ENCODE assay signal across 8 mouse cellular contexts in the genomic region with DNA sequence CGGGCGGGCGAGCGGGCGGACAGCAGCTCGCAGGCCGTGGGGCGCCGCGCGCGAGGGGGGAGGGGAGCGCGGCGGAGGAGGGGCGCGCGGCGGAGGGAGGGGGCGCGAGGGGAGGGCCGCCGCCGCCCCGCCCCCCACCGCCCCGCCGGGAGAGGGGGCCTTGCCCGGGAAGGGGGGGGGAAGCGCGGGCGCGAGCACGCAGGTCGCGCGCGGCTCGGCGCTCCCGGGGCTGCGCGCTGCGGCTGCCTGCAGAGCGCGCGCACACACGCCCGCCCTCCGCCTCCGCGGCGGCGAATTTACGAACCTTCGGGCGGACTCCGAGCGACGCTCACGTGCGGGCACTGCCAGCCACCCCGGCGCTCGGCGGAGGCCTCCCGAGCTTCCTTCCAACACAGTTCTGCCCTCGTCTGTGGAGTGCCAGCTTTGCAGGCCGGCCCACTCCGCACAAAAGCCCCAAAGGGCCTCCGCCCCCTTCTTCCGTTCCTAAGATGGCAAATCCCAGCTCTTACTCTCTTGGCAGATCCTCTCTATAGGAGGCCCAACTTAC. TPM values are rescaled to one million over a fixed set of nuclear protein-coding genes. Genes with fewer than 3 reads are reported as not detected.
A peak's percentile ranks its signal among the peaks of the same experiment; 100 is the strongest.
DNase-seq lines count a peak whose midpoint lies in the region; ATAC-seq and TF ChIP-seq lines count a peak whose summit lies in the region.

No protein-coding gene starts in this region.

- peaks cover 54% of the 10 kb centered on the region for H3K4me1 ChIP-seq in G1E (ENCODE audit: insufficient read depth, low read depth, low read length)
- peaks cover 39% of the 10 kb centered on the region for H3K4me1 ChIP-seq in forebrain, embryonic 16.5 days (replicated peaks; ENCODE audit: control insufficient read depth, insufficient read depth, low read length)
- H3K4me1 ChIP-seq in lung, embryonic 14.5 days (ENCODE audit: insufficient read depth), result peaks cover 15% of the 10 kb centered on the region
- peaks cover 19% of the 10 kb centered on the region for H3K4me1 ChIP-seq in olfactory bulb, adult 2 months (ENCODE audit: control insufficient read depth, insufficient read depth, low read length)

- H3K27ac ChIP-seq in forebrain, embryonic 16.5 days (ENCODE audit: low read length), result peak overlapping the region; percentile 97
- H3K27ac ChIP-seq in lung, embryonic 14.5 days (ENCODE audit: low read depth), result peak overlapping the region; percentile 99
- peak overlapping the region; percentile 92 for H3K27ac ChIP-seq in olfactory bulb, adult 2 months (ENCODE audit: insufficient read depth, low read depth, low read length)

- ATAC-seq in G1E (ENCODE audit: extremely low read depth, insufficient number of reproducible peaks, low FRiP score, poor library complexity, severe bottlenecking), result no peak
- peak; percentile 36 for ATAC-seq in forebrain, embryonic 16.5 days
- peak; percentile 46 for ATAC-seq in lung, embryonic 14.5 days (ENCODE audit: insufficient read depth)

- TF ChIP-seq CTCF in G1E (IDR thresholded peaks at IDR 0.05; ENCODE audit: low read depth, low read length), result no peak
- TF ChIP-seq CTCF in lung, embryonic 14.5 days (IDR thresholded peaks at IDR 0.05; ENCODE audit: low read depth), result no peak
- TF ChIP-seq CTCF in olfactory bulb, adult 2 months (IDR thresholded peaks at IDR 0.05; ENCODE audit: insufficient read depth, low read depth, low read length), result no peak

- H3K36me3 ChIP-seq in G1E (replicated peaks), result peaks cover 56% of the 10 kb centered on the region
- peaks cover 8% of the 10 kb centered on the region for H3K36me3 ChIP-seq in forebrain, embryonic 16.5 days (ENCODE audit: control insufficient read depth, insufficient read depth)
- peaks cover 46% of the 10 kb centered on the region for H3K36me3 ChIP-seq in lung, embryonic 14.5 days (ENCODE audit: insufficient read depth)

- peak overlapping the region; percentile 86 for H3K4me3 ChIP-seq in G1E (ENCODE audit: low read depth, low read length)
- peak overlapping the region; percentile 63 for H3K4me3 ChIP-seq in forebrain, embryonic 16.5 days (replicated peaks; ENCODE audit: low read length)
- peak overlapping the region; percentile 80 for H3K4me3 ChIP-seq in lung, embryonic 14.5 days (ENCODE audit: low read depth, low read length)
- peak overlapping the region; percentile 97 for H3K4me3 ChIP-seq in olfactory bulb, adult 2 months (ENCODE audit: insufficient read depth, low read depth, low read length)

- peak overlapping the region; percentile 82 for H3K4me2 ChIP-seq in forebrain, embryonic 16.5 days (ENCODE audit: low read length)
- peak overlapping the region; percentile 68 for H3K4me2 ChIP-seq in lung, embryonic 14.5 days

- no peaks in the 10 kb centered on the region for H3K27me3 ChIP-seq in G1E (ENCODE audit: insufficient read depth, low read length)
- no peaks in the 10 kb centered on the region for H3K27me3 ChIP-seq in forebrain, embryonic 16.5 days (replicated peaks; ENCODE audit: control insufficient read depth, insufficient read depth, low read length)
- no peaks in the 10 kb centered on the region for H3K27me3 ChIP-seq in lung, embryonic 14.5 days (ENCODE audit: insufficient read depth, low read length)

- peak overlapping the region; percentile 89 for H3K9ac ChIP-seq in forebrain, embryonic 16.5 days (replicated peaks; ENCODE audit: low read depth, low read length)
- H3K9ac ChIP-seq in lung, embryonic 14.5 days, result peak overlapping the region; percentile 91

- DNase-seq in G1E (ENCODE audit: low spot score), result peak; percentile 71
- DNase-seq in cerebellum, adult 11-12 months, result peak; percentile 77
- DNase-seq in heart, postnatal 25 days (ENCODE audit: low spot score), result peak; percentile 34
- DNase-seq in layer of hippocampus, adult 8-10 months (ENCODE audit: low spot score in 2 of 2), result peak; percentile 58 to 61
- DNase-seq in lung, embryonic 14.5 days, result peak; percentile 85
- peak; percentile 59 to 69 for DNase-seq in thymus, adult 18-20 months

- TF ChIP-seq POLR2A in olfactory bulb, adult 2 months (IDR thresholded peaks at IDR 0.05; ENCODE audit: insufficient read depth, low read depth, low read length), result no peak; the same call in 1 of the 2 replicates

- H3K9me3 ChIP-seq in G1E (replicated peaks), result no peaks in the 10 kb centered on the region
- H3K9me3 ChIP-seq in forebrain, embryonic 16.5 days (ENCODE audit: control insufficient read depth, low read length), result no peaks in the 10 kb centered on the region
- no peaks in the 10 kb centered on the region for H3K9me3 ChIP-seq in lung, embryonic 14.5 days (ENCODE audit: low read depth, low read length)

- WGBS in forebrain, embryonic 16.5 days, result 0% methylated on average over 21 of the region's 72 CpGs
- WGBS in lung, embryonic 14.5 days, result under 1% methylated on average over 42 of the region's 72 CpGs
- WGBS in olfactory bulb, adult 2 months, result under 1% methylated on average over 48 of the region's 72 CpGs

- intact Hi-C loops in heart, postnatal 25 days (cut with DNase I), result loop anchor here (1.0 kb wide), 1 partner anchor 26 kb away; no protein-coding TSS in a partner anchor

RNA-seq across cellular contexts. Expression of a gene that starts 0.6 kb away (rescaled TPM):
- total RNA-seq in G1E (2014; fragmentation: Nextera tagmentation) (2.1 and 11.9 TPM in 2 replicates), G1E (2017) (4.2 and 4.9 TPM in 2 replicates)
- 3.1 and 4.2 TPM in 2 replicates for polyA plus RNA-seq in G1E (2012)
- polyA plus RNA-seq in forebrain, embryonic 16.5 days (2015; fragmentation: Nextera tagmentation; extraction: Ambion mirVana), result 37.8 and 39.6 TPM in 2 replicates
- 10 to 100 TPM; 15.7 to 16.3 TPM for total RNA-seq in heart, postnatal 25 days (2021)
- total RNA-seq in layer of hippocampus, adult 8-10 months (2022), result 10 to 100 TPM; 32.4 to 41.6 (median 35.8) TPM
- 59.1 and 68.1 TPM in 2 replicates for polyA plus RNA-seq in lung, embryonic 14.5 days (2014; fragmentation: Nextera tagmentation; extraction: Ambion mirVana)
- polyA plus RNA-seq in olfactory bulb, adult 2 months (2012; ENCODE audit: insufficient read depth, insufficient read length, low replicate concordance, missing spikeins), result not detected in 2 replicates

RNA-seq across cellular contexts. Expression of a gene that starts 0.9 kb away (rescaled TPM):
- total RNA-seq in G1E (2014; fragmentation: Nextera tagmentation) (42.5 and 64.5 TPM in 2 replicates), G1E (2017) (34.8 and 35.3 TPM in 2 replicates)
- 12.9 and 18.2 TPM in 2 replicates for polyA plus RNA-seq in G1E (2012)
- polyA plus RNA-seq in forebrain, embryonic 16.5 days (2015; fragmentation: Nextera tagmentation; extraction: Ambion mirVana), result 84.6 and 93.4 TPM in 2 replicates
- 10 to 100 TPM; 34.0 to 35.2 TPM for total RNA-seq in heart, postnatal 25 days (2021)
- 10 to 100 TPM; 74.5 to 85.4 (median 79.0) TPM for total RNA-seq in layer of hippocampus, adult 8-10 months (2022)
- 60.4 and 64.1 TPM in 2 replicates for polyA plus RNA-seq in lung, embryonic 14.5 days (2014; fragmentation: Nextera tagmentation; extraction: Ambion mirVana)
- 123 TPM in 1 of 2 replicates, not detected in the other for polyA plus RNA-seq in olfactory bulb, adult 2 months (2012; ENCODE audit: insufficient read depth, insufficient read length, low replicate concordance, missing spikeins)

RNA-seq across cellular contexts. Expression of a gene that starts 27.8 kb away (rescaled TPM):
- 23.7 and 26.6 TPM in 2 replicates for total RNA-seq in G1E (2014; fragmentation: Nextera tagmentation)
- total RNA-seq in G1E (2017), result 80.9 and 83.5 TPM in 2 replicates
- 22.1 and 27.2 TPM in 2 replicates for polyA plus RNA-seq in G1E (2012)
- 0.73 and 1.0 TPM in 2 replicates for polyA plus RNA-seq in forebrain, embryonic 16.5 days (2015; fragmentation: Nextera tagmentation; extraction: Ambion mirVana)
- 1 to 10 TPM; 1.3 TPM for total RNA-seq in heart, postnatal 25 days (2021)
- total RNA-seq in layer of hippocampus, adult 8-10 months (2022), result 1 to 10 TPM in 3 of 4 experiments, under 1 TPM in 1; 0.97 to 3.3 (median 1.7) TPM
- 1.4 and 2.6 TPM in 2 replicates for polyA plus RNA-seq in lung, embryonic 14.5 days (2014; fragmentation: Nextera tagmentation; extraction: Ambion mirVana)
- not detected in 2 replicates for polyA plus RNA-seq in olfactory bulb, adult 2 months (2012; ENCODE audit: insufficient read depth, insufficient read length, low replicate concordance, missing spikeins)

RNA-seq across cellular contexts. Expression of a gene that starts 53.4 kb away (rescaled TPM):
- 2.6 and 3.4 TPM in 2 replicates for total RNA-seq in G1E (2014; fragmentation: Nextera tagmentation)
- total RNA-seq in G1E (2017), result 1.0 and 1.9 TPM in 2 replicates
- 1.8 and 2.2 TPM in 2 replicates for polyA plus RNA-seq in G1E (2012)
- 6.4 and 8.0 TPM in 2 replicates for polyA plus RNA-seq in forebrain, embryonic 16.5 days (2015; fragmentation: Nextera tagmentation; extraction: Ambion mirVana)
- 10 to 100 TPM; 17.0 to 20.8 TPM for total RNA-seq in heart, postnatal 25 days (2021)
- 10 to 100 TPM; 14.5 to 20.7 (median 16.5) TPM for total RNA-seq in layer of hippocampus, adult 8-10 months (2022)
- 38.5 and 38.7 TPM in 2 replicates for polyA plus RNA-seq in lung, embryonic 14.5 days (2014; fragmentation: Nextera tagmentation; extraction: Ambion mirVana)
- polyA plus RNA-seq in olfactory bulb, adult 2 months (2012; ENCODE audit: insufficient read depth, insufficient read length, low replicate concordance, missing spikeins), result not detected in 2 replicates

RNA-seq across cellular contexts. Expression of a gene that starts 53.6 kb away (rescaled TPM):
- total RNA-seq in G1E (2014; fragmentation: Nextera tagmentation) (7.4 and 8.1 TPM in 2 replicates), G1E (2017) (3.1 and 3.3 TPM in 2 replicates)
- polyA plus RNA-seq in G1E (2012), result 0.64 and 1.1 TPM in 2 replicates
- polyA plus RNA-seq in forebrain, embryonic 16.5 days (2015; fragmentation: Nextera tagmentation; extraction: Ambion mirVana), result not detected in 2 replicates
- under 1 TPM in 1 of 2 experiments, not detected in 1; 0.11 TPM for total RNA-seq in heart, postnatal 25 days (2021)
- under 1 TPM in 2 of 4 experiments, not detected in 2; 0.20 to 0.39 TPM for total RNA-seq in layer of hippocampus, adult 8-10 months (2022)
- 0.16 and 0.19 TPM in 2 replicates for polyA plus RNA-seq in lung, embryonic 14.5 days (2014; fragmentation: Nextera tagmentation; extraction: Ambion mirVana)
- not detected in 2 replicates for polyA plus RNA-seq in olfactory bulb, adult 2 months (2012; ENCODE audit: insufficient read depth, insufficient read length, low replicate concordance, missing spikeins)

Comparison
In these comparisons a context has a peak if more than half of its experiments do, and no peak if none do; other contexts are left out.
1. DNase-seq: peak in every context shown above with its lines; median percentile 85 in lung, embryonic 14.5 days; 77 in cerebellum, adult 11-12 months; 71 in G1E; 64 in thymus, adult 18-20 months; 60 in layer of hippocampus, adult 8-10 months; 34 in heart, postnatal 25 days.